Mouse (Mus musculus) adrenal gland (tissue): ENCODE results near the gene Akap2.

Experiments
- intact Hi-C: fragments of 180-260 bp; cut with DNase I; formaldehyde crosslinking; loops from one replicate; pipeline ENCODE4 v1.15.1; 2025

Akap2 gene

GRCm38 (mm10) chr4:57895902-57896301 lies 178.4 kb downstream of the Akap2 start:
- intact Hi-C loops: no loop called here

GRCm38 (mm10) chr4:57896631-57897030 lies 179.2 kb downstream of the Akap2 start:
- intact Hi-C loops: no loop called here

GRCm38 (mm10) chr4:57901210-57901609 lies 183.8 kb downstream of the Akap2 start:
- intact Hi-C loops: loop anchor here (5.0 to 10.0 kb wide), 4 partner anchors 176 to 456 kb away; no protein-coding TSS in a partner anchor

- intact Hi-C loops: loop anchor here (5.0 to 10.0 kb wide), 4 partner anchors 175 to 458 kb away; no protein-coding TSS in a partner anchor
These were observed 185.2 kb downstream of the Akap2 start for GRCm38 (mm10) chr4:57902619-57903018.

- intact Hi-C loops: loop anchor here (5.0 to 10.0 kb wide), 4 partner anchors 173 to 459 kb away; no protein-coding TSS in a partner anchor
These were observed 186.8 kb downstream of the Akap2 start for GRCm38 (mm10) chr4:57904211-57904610.

- intact Hi-C loops: loop anchor here (5.0 to 10.0 kb wide), 4 partner anchors 173 to 460 kb away; no protein-coding TSS in a partner anchor
These were observed 187.2 kb downstream of the Akap2 start for GRCm38 (mm10) chr4:57904638-57905037.

- intact Hi-C loops: loop anchor here (10.0 kb wide), 2 partner anchors 338 to 462 kb away; no protein-coding TSS in a partner anchor
These were observed 189.3 kb downstream of the Akap2 start for GRCm38 (mm10) chr4:57906708-57907107.

GRCm38 (mm10) chr4:57908860-57909259 lies 191.4 kb downstream of the Akap2 start:
- intact Hi-C loops: loop anchor here (10.0 kb wide), 2 partner anchors 336 to 464 kb away; no protein-coding TSS in a partner anchor

- intact Hi-C loops: no loop called here
These were observed 195.6 kb downstream of the Akap2 start for GRCm38 (mm10) chr4:57913021-57913420.

- intact Hi-C loops: no loop called here
These were observed 197.0 kb downstream of the Akap2 start for GRCm38 (mm10) chr4:57914193-57915190.

GRCm38 (mm10) chr4:57915216-57915965 lies 197.9 kb downstream of the Akap2 start:
- intact Hi-C loops: no loop called here

- intact Hi-C loops: no loop called here
These were observed 198.8 kb downstream of the Akap2 start, which contains the start of gene D630039A03Rik for GRCm38 (mm10) chr4:57916201-57916661. Gene D630039A03Rik (minus strand): TSS chr4:57916297.

- intact Hi-C loops: no loop called here
These were observed 199.3 kb downstream of the Akap2 start for GRCm38 (mm10) chr4:57916711-57917110.

- intact Hi-C loops: loop anchor here (10.0 kb wide), 1 partner anchor 545 kb away; no protein-coding TSS in a partner anchor
These were observed 202.3 kb downstream of the Akap2 start for GRCm38 (mm10) chr4:57919494-57920423.

GRCm38 (mm10) chr4:57920522-57920921 lies 203.1 kb downstream of the Akap2 start:
- intact Hi-C loops: loop anchor here (10.0 kb wide), 1 partner anchor 546 kb away; no protein-coding TSS in a partner anchor

GRCm38 (mm10) chr4:57922171-57922570 lies 204.7 kb downstream of the Akap2 start:
- intact Hi-C loops: loop anchor here (10.0 kb wide), 1 partner anchor 547 kb away; no protein-coding TSS in a partner anchor

GRCm38 (mm10) chr4:57924556-57925071 lies 207.2 kb downstream of the Akap2 start:
- intact Hi-C loops: loop anchor here (10.0 kb wide), 1 partner anchor 550 kb away; no protein-coding TSS in a partner anchor

- intact Hi-C loops: loop anchor here (10.0 kb wide), 1 partner anchor 553 kb away; no protein-coding TSS in a partner anchor
These were observed 210.2 kb downstream of the Akap2 start for GRCm38 (mm10) chr4:57927464-57928205.
